Mouse (Mus musculus): Measurements from ENCODE around the gene Cldnd2.
"Not testable (repeated sequence)": the region's sequence is repeated elsewhere in the genome, so short reads cannot be mapped to it uniquely, and the experiment has no call there.

Cldnd2 gene

DNA sequence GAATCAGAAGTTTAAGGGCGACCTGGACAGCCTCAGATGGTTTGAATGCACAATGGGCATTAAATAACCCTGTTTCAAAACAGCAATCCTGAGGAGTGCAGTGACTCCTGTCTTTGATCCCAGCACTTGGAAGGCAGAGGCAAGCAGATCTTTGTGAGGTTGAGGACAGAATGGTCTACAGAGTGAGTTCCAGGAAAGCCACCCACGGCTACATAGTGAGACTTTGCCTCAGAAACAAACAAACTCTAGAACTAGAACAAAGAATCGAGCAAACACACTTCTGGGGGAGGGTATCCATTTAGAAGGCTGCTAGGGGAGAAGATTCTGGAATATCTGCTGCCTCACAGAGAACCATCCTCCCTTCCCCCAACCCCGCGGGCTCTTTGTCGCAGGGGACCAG, at the start of gene Cldnd2:
Gene Cldnd2, plus strand, starts transcription at position 301 of the 400 bp plus-strand sequence.
- DNase-seq, result no peak

DNA sequence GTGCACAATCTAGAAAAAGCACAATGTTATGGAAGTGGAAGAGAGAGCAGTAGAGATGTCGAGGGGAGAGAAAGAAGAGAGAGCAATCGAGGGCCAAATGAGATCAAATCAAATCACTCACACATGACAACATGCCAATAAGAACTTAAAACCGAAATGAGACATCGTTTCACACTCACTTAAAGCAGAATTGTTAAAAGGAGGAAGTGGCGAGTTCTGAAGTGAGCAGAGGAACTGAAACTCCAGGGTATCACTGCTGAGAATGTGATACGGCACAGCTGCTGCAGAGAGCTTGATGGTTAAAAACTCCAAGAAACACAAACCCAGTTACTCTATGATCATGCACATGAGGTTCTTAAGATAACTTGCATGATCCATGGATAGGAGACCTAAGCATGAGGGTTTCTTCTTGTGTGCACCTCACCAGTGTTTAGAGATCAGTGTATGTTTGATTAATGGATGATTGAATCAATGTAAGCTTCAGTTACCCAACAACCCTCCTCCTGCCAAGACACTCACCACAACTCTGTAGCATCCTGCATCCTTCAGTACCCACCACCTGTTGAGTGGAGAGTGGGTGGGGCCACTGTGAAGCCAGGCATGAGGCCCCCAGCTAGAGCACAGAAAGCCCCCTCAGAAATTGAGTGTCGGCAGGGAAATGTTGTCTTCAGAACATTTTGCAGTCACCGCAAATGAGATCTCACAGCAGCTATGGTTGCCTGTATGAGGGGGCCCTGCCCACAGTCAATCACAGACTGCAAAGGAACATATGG, 48.0 kb upstream of the Cldnd2 start:
- DNase-seq, result no peak

- no peak for DNase-seq
Observed at GRCm38 (mm10) chr7:43399501-43399900, 41.1 kb upstream of the Cldnd2 start.

DNA sequence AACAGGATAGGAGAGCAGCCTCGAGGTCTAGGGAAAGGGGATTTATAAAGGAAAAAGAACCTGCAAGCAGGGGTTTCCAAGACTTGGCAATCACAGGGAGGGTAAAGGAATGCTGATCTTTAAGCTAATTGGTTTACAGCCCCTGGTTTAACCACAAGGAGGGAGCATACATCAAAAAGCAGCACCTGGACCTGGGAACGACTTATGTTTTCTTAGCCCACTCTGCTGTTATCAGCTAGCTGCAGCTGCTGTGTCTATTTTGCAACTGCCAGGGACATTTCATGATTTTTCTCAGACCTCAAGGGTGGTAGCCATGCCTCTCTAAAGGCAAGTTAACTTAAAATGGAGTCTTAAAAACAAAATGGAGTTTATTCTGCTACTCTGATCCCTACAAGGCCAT, 37.9 kb upstream of the Cldnd2 start:
- DNase-seq, result no peak

- no peak for DNase-seq
Observed at GRCm38 (mm10) chr7:43407573-43407972, 33.0 kb upstream of the Cldnd2 start.

DNA sequence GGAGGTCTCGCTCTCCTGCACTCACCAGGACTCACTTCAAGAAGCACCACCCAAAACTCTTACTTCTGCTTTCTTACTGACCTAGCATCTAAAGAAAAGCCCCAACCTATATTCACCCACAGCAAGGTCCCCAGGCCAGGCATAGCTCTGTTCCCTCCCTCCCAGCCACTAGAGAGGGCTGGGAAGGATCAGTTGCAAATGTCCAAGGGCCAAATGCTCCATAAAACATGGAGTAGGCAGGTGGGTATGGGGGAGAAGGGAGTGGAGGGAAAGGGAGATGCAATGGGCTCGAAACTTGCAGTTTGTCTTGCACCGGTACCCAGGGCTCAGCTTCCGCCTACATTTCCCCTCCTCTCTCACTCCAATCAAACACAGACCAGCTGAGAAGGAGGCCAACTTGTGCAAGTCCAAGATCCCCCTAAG, 32.4 kb upstream of the Cldnd2 start, which contains the start of gene Siglecg:
Gene Siglecg, plus strand, starts transcription at position 74 of the 423 bp plus-strand sequence.
- no peak for DNase-seq

GRCm38 (mm10) chr7:43409084-43409483, 31.5 kb upstream of the Cldnd2 start:
- DNase-seq, result no peak

- DNase-seq, result not testable (repeated sequence)
Observed at GRCm38 (mm10) chr7:43411724-43412123, 28.9 kb upstream of the Cldnd2 start.

GRCm38 (mm10) chr7:43417298-43417697, 23.3 kb upstream of the Cldnd2 start:
- DNase-seq, result no peak

DNA sequence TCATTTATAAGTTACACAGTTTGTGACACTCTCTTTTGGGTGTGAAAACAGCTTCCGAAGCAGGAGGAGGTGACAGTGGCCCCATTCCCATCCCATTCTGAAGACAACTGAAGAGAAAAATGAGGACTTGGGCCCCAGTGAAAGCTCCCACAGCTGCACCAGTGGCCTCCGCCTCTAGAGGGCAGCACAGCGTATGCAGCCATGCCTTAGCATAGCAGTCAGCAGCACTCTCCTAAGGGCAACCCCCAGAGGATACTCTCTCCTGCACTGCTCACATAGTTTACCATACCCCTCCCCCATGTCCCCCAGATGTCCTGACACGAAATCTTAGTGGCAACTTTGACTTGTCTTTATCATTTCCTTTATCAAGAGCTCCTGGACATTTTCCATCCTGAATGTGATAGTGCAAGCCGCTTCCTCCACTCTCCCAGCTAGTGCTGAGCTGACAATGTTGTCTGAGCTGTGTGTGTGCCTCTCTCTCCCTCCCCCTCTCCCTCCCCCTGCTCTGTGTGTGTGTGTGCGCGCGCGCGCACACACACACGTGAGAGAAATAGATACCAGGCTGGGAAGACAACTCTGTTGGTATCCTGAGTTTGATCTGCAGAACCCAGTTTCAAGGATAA, 17.5 kb upstream of the Cldnd2 start:
- DNase-seq, result peak; percentile 79 to 88

- no peak for DNase-seq
Observed at GRCm38 (mm10) chr7:43423991-43424625, 16.5 kb upstream of the Cldnd2 start.

DNA sequence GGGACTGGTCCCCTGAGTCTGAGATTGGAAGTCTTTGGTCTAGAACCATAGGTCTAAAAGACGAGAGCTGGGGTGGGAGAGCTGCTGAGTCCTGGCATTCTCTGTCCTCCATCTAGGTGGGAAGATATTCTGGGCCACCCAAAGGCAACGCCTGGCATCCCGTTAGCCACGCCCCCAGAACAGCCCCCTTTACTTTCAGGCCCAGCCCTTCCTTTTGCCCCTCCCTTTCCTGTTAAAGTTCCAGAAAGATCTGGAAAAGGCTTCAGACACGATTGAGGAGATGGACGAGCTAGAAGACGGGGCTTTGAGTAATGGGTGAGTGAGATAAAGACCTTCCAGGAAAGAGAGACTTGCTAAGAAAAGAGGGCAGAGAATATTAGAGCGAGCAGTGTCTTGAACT, 13.2 kb upstream of the Cldnd2 start, which contains the start of gene Lim2:
Gene Lim2, plus strand, starts transcription at position 265 of the 400 bp plus-strand sequence.
- DNase-seq, result no peak

DNA sequence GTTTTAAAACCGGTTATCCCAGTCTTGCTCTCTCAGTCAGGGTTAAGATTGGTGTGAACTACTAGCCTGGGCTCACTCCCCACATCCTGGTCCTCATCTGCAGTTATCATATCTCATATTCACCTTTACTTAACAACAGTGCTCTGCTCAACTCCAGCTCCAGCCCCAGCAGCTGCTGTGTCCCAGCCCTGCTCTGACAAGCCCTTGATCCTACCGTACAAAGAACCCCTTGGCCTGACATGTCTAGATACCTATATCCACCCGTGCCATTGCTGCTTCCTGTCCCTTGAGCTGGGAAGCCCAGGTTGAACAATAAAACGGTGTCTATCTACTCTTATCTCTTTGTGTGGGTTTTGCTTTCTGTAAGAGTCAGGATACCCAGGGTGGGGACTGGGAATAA, 11.1 kb upstream of the Cldnd2 start:
- no peak for DNase-seq

DNA sequence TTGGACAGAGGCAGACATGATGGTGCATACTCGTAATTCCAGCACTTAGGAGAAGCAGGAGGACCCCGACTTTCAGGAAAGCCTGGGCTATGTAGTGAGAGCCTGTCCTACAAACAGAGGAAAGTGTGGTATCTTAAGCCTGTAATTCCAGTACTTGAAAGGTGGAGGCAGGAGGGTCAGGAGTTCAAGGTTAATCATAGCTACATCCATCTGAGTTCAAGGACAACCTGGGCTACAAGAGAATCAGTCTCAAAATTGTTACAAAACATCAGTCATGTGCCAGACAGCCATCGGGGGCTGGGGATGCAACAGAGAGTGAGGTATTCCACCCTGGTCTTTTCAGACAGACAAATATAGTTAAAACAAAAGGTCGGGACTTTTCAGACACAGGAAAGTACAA, 7.7 kb upstream of the Cldnd2 start:
- DNase-seq, result no peak

GRCm38 (mm10) chr7:43434676-43435075, 5.9 kb upstream of the Cldnd2 start:
- DNase-seq, result no peak

GRCm38 (mm10) chr7:43436341-43437255, 4.0 kb upstream of the Cldnd2 start, which contains the start of gene Nkg7:
Nkg7 (plus strand) TSS chr7:43437073.
- no peak for DNase-seq

GRCm38 (mm10) chr7:43438611-43439010, 2.0 kb upstream of the Cldnd2 start:
- DNase-seq, result no peak

DNA sequence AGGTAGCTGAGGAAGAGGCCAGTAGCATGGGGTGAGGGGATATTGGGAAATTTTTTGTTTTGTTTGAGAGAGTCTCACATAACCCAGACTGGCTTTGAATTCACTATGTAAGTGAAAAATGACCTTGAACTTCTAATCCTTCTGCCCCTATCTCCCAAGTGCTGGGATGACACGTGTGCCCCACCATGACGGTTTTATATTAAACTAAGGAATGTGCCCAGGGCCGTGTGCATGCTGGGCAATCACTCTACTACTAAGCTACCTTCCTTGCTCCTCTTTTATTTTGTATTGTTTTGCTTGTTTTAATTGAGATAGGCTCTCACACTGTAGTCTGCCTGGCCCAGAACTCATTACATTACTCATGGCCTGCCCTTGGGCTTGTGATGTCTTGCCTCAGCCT, 489 bp downstream of the Cldnd2 start:
- no peak for DNase-seq

- DNase-seq, result no peak
Observed at GRCm38 (mm10) chr7:43442684-43443083, 2.1 kb downstream of the Cldnd2 start.

- peak; percentile 88 to 91 for DNase-seq
Observed at GRCm38 (mm10) chr7:43443126-43443916, 2.7 kb downstream of the Cldnd2 start.

GRCm38 (mm10) chr7:43443917-43444293, 3.3 kb downstream of the Cldnd2 start, which contains the start of the genes Etfb and Gm45233:
Etfb (plus strand) TSS chr7:43444083.
Gm45233 (plus strand) TSS chr7:43444128.
- DNase-seq, result peak; percentile 96 to 98

DNA sequence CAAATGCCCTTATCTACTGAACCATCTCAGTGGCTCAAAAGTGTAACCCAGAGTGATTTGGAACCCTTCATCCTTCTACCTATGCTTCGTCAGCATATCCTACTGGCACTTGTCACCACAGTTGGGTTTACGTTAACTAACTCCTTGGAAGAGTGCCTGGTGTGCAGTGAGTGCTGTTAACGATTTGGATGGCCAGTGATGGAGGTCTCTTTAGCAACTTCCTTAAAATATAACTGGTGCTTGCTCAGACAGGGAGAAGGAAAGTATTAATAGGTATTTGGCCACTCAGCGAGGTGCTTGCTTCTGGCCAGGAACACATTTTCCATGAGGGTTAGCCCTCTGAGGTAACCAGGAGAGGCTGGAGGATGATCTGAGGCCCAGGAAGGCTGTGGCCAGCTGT, 7.2 kb downstream of the Cldnd2 start:
- DNase-seq, result peak in 1 of 2 experiments; percentile 42

Measured in lung, postnatal 4 days (tissue).